Mouse (Mus musculus): ENCODE measurements around the gene Ddx4. TPM values are rescaled to one million over a fixed set of nuclear protein-coding genes. Genes with fewer than 3 reads are reported as not detected.

Gene Ddx4
- polyA plus RNA-seq (2015; fragmentation: Nextera tagmentation; extraction: Ambion mirVana), result 0.78 and 1.2 TPM in 2 replicates

- Histone ChIP-seq H3K9ac (replicated peaks; ENCODE audit: low read depth, low read length) (no peak within 1 kb of the TSS), H3K4me1 (replicated peaks; ENCODE audit: control insufficient read depth, insufficient read depth, low read length) (no peaks in the 10 kb centered on the region), H3K36me3 (ENCODE audit: control insufficient read depth, insufficient read depth) (no peaks in the 10 kb centered on the region), H3K27me3 (replicated peaks; ENCODE audit: control insufficient read depth, insufficient read depth, low read length) (no peaks in the 10 kb centered on the region), H3K9me3 (ENCODE audit: control insufficient read depth, low read length) (peaks cover 10% of the 10 kb centered on the region), H3K4me3 (replicated peaks; ENCODE audit: low read length) (no peak within 1 kb of the TSS), H3K4me2 (ENCODE audit: low read length) (no peak within 1 kb of the TSS), H3K27ac (ENCODE audit: low read length) (no peak within 1 kb of the TSS)
- 82% methylated on average over 45 of the region's 45 CpGs for WGBS
- ATAC-seq, result no peak
These were observed at the start of gene Ddx4 for GRCm38 (mm10) chr13:112652205-112652604. Gene Ddx4 (minus strand): TSS chr13:112652475.

GRCm38 (mm10) chr13:112701256-112701655 is 49.0 kb upstream of the Ddx4 start:
- Histone ChIP-seq H3K27me3 (replicated peaks; ENCODE audit: control insufficient read depth, insufficient read depth, low read length) (no peaks in the 10 kb centered on the region), H3K9me3 (ENCODE audit: control insufficient read depth, low read length) (no peaks in the 10 kb centered on the region), H3K4me3 (replicated peaks; ENCODE audit: low read length) (no peak overlapping the region), H3K27ac (ENCODE audit: low read length) (no peak overlapping the region), H3K4me1 (replicated peaks; ENCODE audit: control insufficient read depth, insufficient read depth, low read length) (no peaks in the 10 kb centered on the region), H3K9ac (replicated peaks; ENCODE audit: low read depth, low read length) (no peak overlapping the region), H3K36me3 (ENCODE audit: control insufficient read depth, insufficient read depth) (peaks cover 18% of the 10 kb centered on the region), H3K4me2 (ENCODE audit: low read length) (no peak overlapping the region)
- WGBS, result 85% methylated on average over 8 of the region's 8 CpGs
- ATAC-seq, result no peak

GRCm38 (mm10) chr13:112695526-112696240 is 43.4 kb upstream of the Ddx4 start:
- 95% methylated on average over 8 of the region's 8 CpGs for WGBS
- peak; percentile 33; the same call in 1 of the 2 replicates for ATAC-seq
- H3K36me3 ChIP-seq (ENCODE audit: control insufficient read depth, insufficient read depth), result peaks cover 25% of the 10 kb centered on the region

GRCm38 (mm10) chr13:112692870-112693553 is 40.7 kb upstream of the Ddx4 start:
- no peak overlapping the region for H3K27ac ChIP-seq (ENCODE audit: low read length)
- 95% methylated on average over 10 of the region's 10 CpGs for WGBS
- H3K9ac ChIP-seq (replicated peaks; ENCODE audit: low read depth, low read length), result no peak overlapping the region
- H3K4me3 ChIP-seq (replicated peaks; ENCODE audit: low read length), result no peak overlapping the region
- no peaks in the 10 kb centered on the region for H3K4me1 ChIP-seq (replicated peaks; ENCODE audit: control insufficient read depth, insufficient read depth, low read length)
- H3K36me3 ChIP-seq (ENCODE audit: control insufficient read depth, insufficient read depth), result peaks cover 13% of the 10 kb centered on the region
- no peak for ATAC-seq
- H3K27me3 ChIP-seq (replicated peaks; ENCODE audit: control insufficient read depth, insufficient read depth, low read length), result no peaks in the 10 kb centered on the region
- peaks cover 5% of the 10 kb centered on the region; the same call in 1 of the 2 replicates for H3K9me3 ChIP-seq (ENCODE audit: control insufficient read depth, low read length)
- H3K4me2 ChIP-seq (ENCODE audit: low read length), result no peak overlapping the region

More at GRCm38 (mm10) chr13:112695526-112696240, 43.4 kb upstream of the Ddx4 start:
- Histone ChIP-seq H3K27me3 (replicated peaks; ENCODE audit: control insufficient read depth, insufficient read depth, low read length) (no peaks in the 10 kb centered on the region), H3K9me3 (ENCODE audit: control insufficient read depth, low read length) (peaks cover 5% of the 10 kb centered on the region; the same call in 1 of the 2 replicates), H3K4me3 (replicated peaks; ENCODE audit: low read length) (no peak overlapping the region), H3K4me2 (ENCODE audit: low read length) (no peak overlapping the region), H3K9ac (replicated peaks; ENCODE audit: low read depth, low read length) (no peak overlapping the region), H3K27ac (ENCODE audit: low read length) (no peak overlapping the region), H3K4me1 (replicated peaks; ENCODE audit: control insufficient read depth, insufficient read depth, low read length) (no peaks in the 10 kb centered on the region)

- Histone ChIP-seq H3K4me3 (replicated peaks; ENCODE audit: low read length) (no peak overlapping the region), H3K4me1 (replicated peaks; ENCODE audit: control insufficient read depth, insufficient read depth, low read length) (no peaks in the 10 kb centered on the region), H3K27me3 (replicated peaks; ENCODE audit: control insufficient read depth, insufficient read depth, low read length) (no peaks in the 10 kb centered on the region), H3K27ac (ENCODE audit: low read length) (no peak overlapping the region), H3K9me3 (ENCODE audit: control insufficient read depth, low read length) (no peaks in the 10 kb centered on the region), H3K4me2 (ENCODE audit: low read length) (no peak overlapping the region), H3K36me3 (ENCODE audit: control insufficient read depth, insufficient read depth) (0 out of 2 replicates have a peak, but pooled peaks cover 3% of the 10 kb centered on the region), H3K9ac (replicated peaks; ENCODE audit: low read depth, low read length) (no peak overlapping the region)
- ATAC-seq, result no peak
- WGBS, result 77% methylated on average over 2 of the region's 2 CpGs
These were observed 33.9 kb upstream of the Ddx4 start for GRCm38 (mm10) chr13:112686155-112686554.

GRCm38 (mm10) chr13:112683970-112684369 is 31.7 kb upstream of the Ddx4 start:
- Histone ChIP-seq H3K9ac (replicated peaks; ENCODE audit: low read depth, low read length) (no peak overlapping the region), H3K4me3 (replicated peaks; ENCODE audit: low read length) (no peak overlapping the region), H3K36me3 (ENCODE audit: control insufficient read depth, insufficient read depth) (0 out of 2 replicates have a peak, but pooled peaks cover 3% of the 10 kb centered on the region), H3K4me2 (ENCODE audit: low read length) (no peak overlapping the region), H3K27ac (ENCODE audit: low read length) (no peak overlapping the region), H3K4me1 (replicated peaks; ENCODE audit: control insufficient read depth, insufficient read depth, low read length) (no peaks in the 10 kb centered on the region), H3K9me3 (ENCODE audit: control insufficient read depth, low read length) (no peaks in the 10 kb centered on the region), H3K27me3 (replicated peaks; ENCODE audit: control insufficient read depth, insufficient read depth, low read length) (no peaks in the 10 kb centered on the region)
- 80% methylated on average over 6 of the region's 6 CpGs for WGBS
- no peak for ATAC-seq

- Histone ChIP-seq H3K27ac (ENCODE audit: low read length) (no peak overlapping the region), H3K36me3 (ENCODE audit: control insufficient read depth, insufficient read depth) (0 out of 2 replicates have a peak, but pooled peaks cover 3% of the 10 kb centered on the region), H3K4me1 (replicated peaks; ENCODE audit: control insufficient read depth, insufficient read depth, low read length) (no peaks in the 10 kb centered on the region), H3K9me3 (ENCODE audit: control insufficient read depth, low read length) (no peaks in the 10 kb centered on the region), H3K4me3 (replicated peaks; ENCODE audit: low read length) (no peak overlapping the region), H3K27me3 (replicated peaks; ENCODE audit: control insufficient read depth, insufficient read depth, low read length) (no peaks in the 10 kb centered on the region), H3K9ac (replicated peaks; ENCODE audit: low read depth, low read length) (no peak overlapping the region), H3K4me2 (ENCODE audit: low read length) (no peak overlapping the region)
- 69% methylated on average over 2 of the region's 2 CpGs for WGBS
- ATAC-seq, result no peak
These were observed 31.0 kb upstream of the Ddx4 start for GRCm38 (mm10) chr13:112683312-112683711.

GRCm38 (mm10) chr13:112678154-112678553 is 25.9 kb upstream of the Ddx4 start:
- WGBS, result 91% methylated on average over 4 of the region's 4 CpGs
- Histone ChIP-seq H3K4me2 (ENCODE audit: low read length) (no peak overlapping the region), H3K4me3 (replicated peaks; ENCODE audit: low read length) (no peak overlapping the region), H3K9ac (replicated peaks; ENCODE audit: low read depth, low read length) (no peak overlapping the region), H3K27ac (ENCODE audit: low read length) (no peak overlapping the region), H3K4me1 (replicated peaks; ENCODE audit: control insufficient read depth, insufficient read depth, low read length) (peaks cover 4% of the 10 kb centered on the region; the same call in 1 of the 2 replicates), H3K9me3 (ENCODE audit: control insufficient read depth, low read length) (no peaks in the 10 kb centered on the region), H3K36me3 (ENCODE audit: control insufficient read depth, insufficient read depth) (no peaks in the 10 kb centered on the region; the same call in 1 of the 2 replicates), H3K27me3 (replicated peaks; ENCODE audit: control insufficient read depth, insufficient read depth, low read length) (no peaks in the 10 kb centered on the region)
- no peak for ATAC-seq

GRCm38 (mm10) chr13:112673899-112674447 is 21.7 kb upstream of the Ddx4 start:
- peak; percentile 95 for ATAC-seq

More at GRCm38 (mm10) chr13:112673899-112674447, 21.7 kb upstream of the Ddx4 start:
- 6% methylated on average over 9 of the region's 9 CpGs for WGBS
- H3K9ac ChIP-seq (replicated peaks; ENCODE audit: low read depth, low read length), result no peak overlapping the region
- H3K4me2 ChIP-seq (ENCODE audit: low read length), result no peak overlapping the region
- H3K4me1 ChIP-seq (replicated peaks; ENCODE audit: control insufficient read depth, insufficient read depth, low read length), result peaks cover 4% of the 10 kb centered on the region; the same call in 1 of the 2 replicates
- H3K9me3 ChIP-seq (ENCODE audit: control insufficient read depth, low read length), result no peaks in the 10 kb centered on the region
- H3K4me3 ChIP-seq (replicated peaks; ENCODE audit: low read length), result no peak overlapping the region
- H3K36me3 ChIP-seq (ENCODE audit: control insufficient read depth, insufficient read depth), result peaks cover 3% of the 10 kb centered on the region
- H3K27me3 ChIP-seq (replicated peaks; ENCODE audit: control insufficient read depth, insufficient read depth, low read length), result no peaks in the 10 kb centered on the region
- no peak overlapping the region for H3K27ac ChIP-seq (ENCODE audit: low read length)
